Mouse (Mus musculus): ENCODE measurements at regions not wholly inside any gene's neighbourhood (a gene's known extent, or its start where the extent isn't known, plus 50 kb on each side); places are given as distances from the start of the nearest gene placed in this dataset.

- Histone ChIP-seq H3K36me3 (ENCODE audit: insufficient read depth, low read length) (no peaks in the 10 kb centered on the region), H3K4me1 (replicated peaks; ENCODE audit: low read depth, low read length) (no peaks in the 10 kb centered on the region), H3K27me3 (ENCODE audit: insufficient read depth, low read length) (no peaks in the 10 kb centered on the region), H3K4me3 (replicated peaks; ENCODE audit: low read length) (no peak overlapping the region), H3K9me3 (ENCODE audit: low read length) (no peaks in the 10 kb centered on the region)
- TF ChIP-seq NANOG (IDR thresholded peaks at IDR 0.05; ENCODE audit: borderline replicate concordance, low read length), result no peak
- no peak for TF ChIP-seq CTCF (conservative IDR thresholded peaks at IDR 0.05; ENCODE audit: low read length)
- TF ChIP-seq POU5F1 (IDR thresholded peaks at IDR 0.05; ENCODE audit: borderline replicate concordance, low read length), result no peak
These were observed 200.5 kb upstream of the Gm9747 start for GRCm38 (mm10) chr1:82032410-82032809.

DNA sequence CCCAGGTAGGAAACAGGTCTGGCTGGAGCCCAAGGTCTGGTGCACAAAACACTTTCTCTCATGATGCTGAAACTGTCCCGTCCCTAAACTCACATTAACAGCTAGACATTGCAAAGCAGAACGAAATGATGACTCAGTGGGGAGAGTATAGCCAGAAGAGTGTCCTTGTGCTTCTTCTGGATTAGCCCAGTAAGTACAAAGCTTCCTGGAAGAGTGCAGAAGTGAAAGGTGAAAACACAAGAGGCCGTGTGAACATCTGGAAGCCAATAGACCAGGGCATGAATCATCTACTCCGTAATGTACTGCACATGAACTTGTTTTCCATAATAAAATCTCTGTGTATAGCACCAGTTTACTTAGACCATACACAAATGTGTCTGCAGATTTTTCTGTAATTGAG lies 194.7 kb upstream of the Gm9747 start:
- Histone ChIP-seq H3K27me3 (ENCODE audit: insufficient read depth, low read length) (no peaks in the 10 kb centered on the region), H3K4me1 (replicated peaks; ENCODE audit: low read depth, low read length) (no peaks in the 10 kb centered on the region), H3K36me3 (ENCODE audit: insufficient read depth, low read length) (no peaks in the 10 kb centered on the region), H3K4me3 (replicated peaks; ENCODE audit: low read length) (no peak overlapping the region), H3K9me3 (ENCODE audit: low read length) (no peaks in the 10 kb centered on the region)
- TF ChIP-seq POU5F1 (IDR thresholded peaks at IDR 0.05; ENCODE audit: borderline replicate concordance, low read length) (no peak), NANOG (IDR thresholded peaks at IDR 0.05; ENCODE audit: borderline replicate concordance, low read length) (no peak), CTCF (conservative IDR thresholded peaks at IDR 0.05; ENCODE audit: low read length) (no peak)

DNA sequence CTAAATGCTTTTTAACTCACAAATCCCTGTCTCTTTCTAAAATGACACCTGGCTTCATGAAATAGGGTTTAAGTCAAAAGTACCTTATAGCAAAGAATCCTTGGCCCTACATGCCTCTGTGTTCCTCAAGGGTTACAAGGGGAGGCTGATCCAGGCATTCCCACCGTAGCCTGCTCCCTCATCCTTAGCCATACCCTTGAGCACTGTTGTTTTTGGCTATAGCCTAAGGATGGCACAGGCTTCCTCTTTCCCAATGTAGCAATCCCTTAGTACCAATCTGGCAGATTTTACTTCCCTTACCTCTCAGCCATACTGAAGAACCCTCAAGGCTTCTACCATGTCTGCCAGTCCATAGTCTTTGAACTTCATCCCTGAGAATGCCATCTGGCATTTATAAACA lies 194.2 kb upstream of the Gm9747 start:
- Histone ChIP-seq H3K27me3 (ENCODE audit: insufficient read depth, low read length) (no peaks in the 10 kb centered on the region), H3K9me3 (ENCODE audit: low read length) (no peaks in the 10 kb centered on the region)
- TF ChIP-seq CTCF (conservative IDR thresholded peaks at IDR 0.05; ENCODE audit: low read length), result no peak
- no peak for TF ChIP-seq POU5F1 (IDR thresholded peaks at IDR 0.05; ENCODE audit: borderline replicate concordance, low read length)
- no peak for TF ChIP-seq NANOG (IDR thresholded peaks at IDR 0.05; ENCODE audit: borderline replicate concordance, low read length)

DNA sequence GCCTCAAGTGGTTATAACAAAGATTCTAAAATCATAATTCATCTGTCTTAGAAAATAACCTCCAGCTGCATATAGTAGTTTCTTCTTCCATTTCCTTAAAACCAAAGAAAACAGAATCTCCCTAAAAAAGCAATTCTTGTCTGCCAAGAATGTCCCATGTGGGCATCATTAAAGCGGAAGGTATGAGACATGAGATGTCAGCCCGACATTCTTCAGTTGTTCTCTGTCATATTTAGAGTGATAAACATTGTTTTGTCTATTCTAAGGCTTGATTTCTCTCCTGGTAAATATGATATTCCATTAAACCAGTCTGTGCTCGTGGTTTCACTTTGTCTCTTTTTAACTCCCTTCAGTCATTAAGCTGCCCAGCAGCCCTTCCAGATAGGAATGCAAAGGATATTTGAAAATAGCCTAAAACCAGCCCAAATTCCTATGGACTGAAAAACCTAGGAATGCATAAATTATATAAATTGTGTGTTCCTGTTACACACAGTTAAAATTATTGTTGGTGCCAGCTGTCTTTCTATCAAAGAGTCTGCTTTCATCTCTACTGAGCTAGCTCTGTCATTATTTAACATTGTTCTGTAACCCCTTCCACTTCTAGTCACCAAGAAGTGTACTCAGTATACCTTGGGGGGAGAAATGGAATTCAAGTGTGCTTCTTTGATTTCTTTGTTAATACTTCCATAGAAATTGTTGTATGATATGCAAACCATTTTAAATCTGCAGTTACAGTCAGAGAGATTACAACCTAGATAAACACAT lies 191.4 kb upstream of the Gm9747 start:
- H3K36me3 ChIP-seq (ENCODE audit: insufficient read depth, low read length), result no peaks in the 10 kb centered on the region
- H3K4me3 ChIP-seq (replicated peaks; ENCODE audit: low read length), result no peak overlapping the region
- TF ChIP-seq POU5F1 (IDR thresholded peaks at IDR 0.05; ENCODE audit: borderline replicate concordance, low read length) (no peak), CTCF (conservative IDR thresholded peaks at IDR 0.05; ENCODE audit: low read length) (no peak), NANOG (IDR thresholded peaks at IDR 0.05; ENCODE audit: borderline replicate concordance, low read length) (no peak)

More for the DNA sequence above, 194.2 kb upstream of the Gm9747 start:
- Histone ChIP-seq H3K36me3 (ENCODE audit: insufficient read depth, low read length) (no peaks in the 10 kb centered on the region), H3K4me1 (replicated peaks; ENCODE audit: low read depth, low read length) (no peaks in the 10 kb centered on the region), H3K4me3 (replicated peaks; ENCODE audit: low read length) (no peak overlapping the region)

GRCm38 (mm10) chr1:82042051-82042432 lies 190.9 kb upstream of the Gm9747 start:
- H3K4me1 ChIP-seq (replicated peaks; ENCODE audit: low read depth, low read length), result no peaks in the 10 kb centered on the region
- no peak overlapping the region for H3K4me3 ChIP-seq (replicated peaks; ENCODE audit: low read length)
- no peaks in the 10 kb centered on the region for H3K9me3 ChIP-seq (ENCODE audit: low read length)
- H3K36me3 ChIP-seq (ENCODE audit: insufficient read depth, low read length), result no peaks in the 10 kb centered on the region
- H3K27me3 ChIP-seq (ENCODE audit: insufficient read depth, low read length), result no peaks in the 10 kb centered on the region
- TF ChIP-seq CTCF (conservative IDR thresholded peaks at IDR 0.05; ENCODE audit: low read length), result no peak
- TF ChIP-seq NANOG (IDR thresholded peaks at IDR 0.05; ENCODE audit: borderline replicate concordance, low read length), result no peak
- TF ChIP-seq POU5F1 (IDR thresholded peaks at IDR 0.05; ENCODE audit: borderline replicate concordance, low read length), result no peak

More for the DNA sequence above, 191.4 kb upstream of the Gm9747 start:
- H3K27me3 ChIP-seq (ENCODE audit: insufficient read depth, low read length), result no peaks in the 10 kb centered on the region
- no peaks in the 10 kb centered on the region for H3K9me3 ChIP-seq (ENCODE audit: low read length)
- H3K4me1 ChIP-seq (replicated peaks; ENCODE audit: low read depth, low read length), result no peaks in the 10 kb centered on the region

- H3K4me1 ChIP-seq (replicated peaks; ENCODE audit: low read depth, low read length), result no peaks in the 10 kb centered on the region
- TF ChIP-seq NANOG (IDR thresholded peaks at IDR 0.05; ENCODE audit: borderline replicate concordance, low read length), result no peak
- TF ChIP-seq CTCF (conservative IDR thresholded peaks at IDR 0.05; ENCODE audit: low read length), result no peak
- no peak for TF ChIP-seq POU5F1 (IDR thresholded peaks at IDR 0.05; ENCODE audit: borderline replicate concordance, low read length)
- no peak overlapping the region for H3K4me3 ChIP-seq (replicated peaks; ENCODE audit: low read length)
- H3K9me3 ChIP-seq (ENCODE audit: low read length), result no peaks in the 10 kb centered on the region
- no peaks in the 10 kb centered on the region for H3K36me3 ChIP-seq (ENCODE audit: insufficient read depth, low read length)
- H3K27me3 ChIP-seq (ENCODE audit: insufficient read depth, low read length), result no peaks in the 10 kb centered on the region
These were observed 190.4 kb upstream of the Gm9747 start for GRCm38 (mm10) chr1:82042527-82042926.

DNA sequence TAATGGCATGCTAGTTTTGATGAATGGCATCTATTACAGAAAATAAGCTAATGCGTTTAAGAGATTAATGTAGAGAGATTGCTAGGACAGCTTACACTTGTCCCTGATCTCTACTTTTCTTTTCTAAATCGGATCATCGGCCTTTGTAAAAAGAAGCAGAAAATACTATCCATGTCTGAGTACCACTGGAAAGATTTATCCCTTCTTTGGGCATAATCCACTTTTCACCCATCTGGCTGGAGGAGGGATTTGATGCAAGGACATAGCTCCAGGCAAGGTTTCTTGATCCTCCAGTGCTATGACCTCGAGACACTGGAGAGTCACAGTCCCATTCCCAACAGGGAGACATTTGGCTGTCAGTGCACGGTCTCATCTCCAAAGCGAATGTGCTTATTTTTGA lies 166.6 kb upstream of the Gm9747 start:
- no peaks in the 10 kb centered on the region for H3K27me3 ChIP-seq (ENCODE audit: insufficient read depth, low read length)
- no peaks in the 10 kb centered on the region for H3K9me3 ChIP-seq (ENCODE audit: low read length)
- TF ChIP-seq POU5F1 (IDR thresholded peaks at IDR 0.05; ENCODE audit: borderline replicate concordance, low read length), result no peak
- TF ChIP-seq CTCF (conservative IDR thresholded peaks at IDR 0.05; ENCODE audit: low read length), result no peak
- no peak for TF ChIP-seq NANOG (IDR thresholded peaks at IDR 0.05; ENCODE audit: borderline replicate concordance, low read length)
- H3K4me3 ChIP-seq (replicated peaks; ENCODE audit: low read length), result no peak overlapping the region
- no peaks in the 10 kb centered on the region for H3K4me1 ChIP-seq (replicated peaks; ENCODE audit: low read depth, low read length)
- H3K36me3 ChIP-seq (ENCODE audit: insufficient read depth, low read length), result no peaks in the 10 kb centered on the region

- no peak for TF ChIP-seq POU5F1 (IDR thresholded peaks at IDR 0.05; ENCODE audit: borderline replicate concordance, low read length)
- TF ChIP-seq CTCF (conservative IDR thresholded peaks at IDR 0.05; ENCODE audit: low read length), result no peak
- no peak for TF ChIP-seq NANOG (IDR thresholded peaks at IDR 0.05; ENCODE audit: borderline replicate concordance, low read length)
- Histone ChIP-seq H3K9me3 (ENCODE audit: low read length) (no peaks in the 10 kb centered on the region), H3K36me3 (ENCODE audit: insufficient read depth, low read length) (no peaks in the 10 kb centered on the region), H3K4me3 (replicated peaks; ENCODE audit: low read length) (no peak overlapping the region), H3K4me1 (replicated peaks; ENCODE audit: low read depth, low read length) (no peaks in the 10 kb centered on the region), H3K27me3 (ENCODE audit: insufficient read depth, low read length) (no peaks in the 10 kb centered on the region)
These were observed 164.3 kb upstream of the Gm9747 start for GRCm38 (mm10) chr1:82068571-82068970.

Measured in E14TG2a.4 (cell line).